Comparison of ENCODE assay signal across 13 mouse cellular contexts in the genomic region with DNA sequence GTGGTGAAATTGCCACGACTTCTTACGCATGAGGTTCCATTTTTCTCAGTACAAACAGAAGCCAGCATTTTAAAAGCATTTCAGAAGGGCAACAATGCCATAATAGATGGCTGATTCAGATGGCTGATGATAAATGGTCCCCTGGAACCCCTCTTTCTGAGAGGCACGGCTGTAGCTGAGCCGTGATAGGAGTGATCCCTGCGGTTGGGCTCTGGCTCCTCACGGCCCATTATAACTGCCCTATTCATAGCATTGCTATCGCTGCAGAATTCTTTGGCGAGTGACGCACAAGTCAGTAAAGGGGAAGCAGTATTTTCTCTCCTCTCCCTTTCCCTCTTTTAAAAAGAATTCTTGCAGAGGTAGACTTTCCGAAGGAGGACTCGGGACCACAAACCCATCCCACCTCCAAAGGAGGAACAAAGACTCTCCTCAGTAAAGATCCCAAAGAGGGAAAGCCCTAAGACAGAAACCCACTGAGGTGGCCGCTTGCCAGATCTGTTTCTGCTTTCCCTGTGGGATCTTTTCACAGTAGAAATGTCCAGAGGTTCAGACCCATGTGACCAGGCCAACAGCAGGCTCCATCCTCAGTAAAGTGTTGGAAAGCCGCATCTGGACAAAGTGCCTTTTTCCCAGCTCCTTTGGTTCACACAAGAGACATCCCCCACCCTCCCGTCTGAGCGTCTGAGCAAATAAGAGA.
DNase-seq lines count a peak whose midpoint lies in the region; ATAC-seq and TF ChIP-seq lines count a peak whose summit lies in the region.
"Had no signal": no experiment of that assay in that cellular context is flagged by ENCODE, and none has a peak within 500 bp of the region (broad histone marks: within the 10 kb centered on the region; RNA-seq: fewer than 3 reads in every experiment).

No protein-coding gene starts in this region.

- H3K27ac ChIP-seq in gastrocnemius, adult 2 months, result peak overlapping the region; percentile 90
- H3K27ac ChIP-seq in neural tube, embryonic 13.5 days (replicated peaks), result peak overlapping the region; percentile 28; the same call in 1 of the 2 replicates
- H3K27ac ChIP-seq in neural tube, embryonic 15.5 days (replicated peaks), result no peak overlapping the region
- H3K27ac ChIP-seq in heart, embryonic 13.5 days (replicated peaks), result peak overlapping the region; percentile 94
- no peak overlapping the region for H3K27ac ChIP-seq in midbrain, embryonic 15.5 days
- H3K27ac ChIP-seq: forebrain, embryonic 13.5 days; hindbrain, embryonic 10.5 days had no signal

- H3K4me1 ChIP-seq in neural tube, embryonic 13.5 days (replicated peaks), result peaks cover 5% of the 10 kb centered on the region; the same call in 1 of the 2 replicates
- H3K4me1 ChIP-seq in neural tube, embryonic 15.5 days, result no peaks in the 10 kb centered on the region
- H3K4me1 ChIP-seq in heart, embryonic 13.5 days, result peaks cover 49% of the 10 kb centered on the region
- H3K4me1 ChIP-seq in midbrain, embryonic 15.5 days, result no peaks in the 10 kb centered on the region
- H3K4me1 ChIP-seq: forebrain, embryonic 13.5 days had no signal

- intact Hi-C loops in gastrocnemius, adult 2 months (cut with DNase I), result loop anchor here (10.0 kb wide), 1 partner anchor 151 kb away; no protein-coding TSS in a partner anchor

- peak; percentile 65 for DNase-seq in gastrocnemius, adult 2 months
- no peak for DNase-seq in gastrocnemius, postnatal 25 days
- DNase-seq in retina, postnatal 1 day, result no peak
- DNase-seq in adrenal gland, adult 8-10 months, result no peak
- DNase-seq: B cell, adult 2 months; midbrain, embryonic 14.5 days; right cerebral cortex, postnatal 25 days had no signal

- H3K4me3 ChIP-seq in gastrocnemius, adult 2 months, result peak overlapping the region; percentile 68
- no peak overlapping the region for H3K4me3 ChIP-seq in neural tube, embryonic 13.5 days
- H3K4me3 ChIP-seq in neural tube, embryonic 15.5 days (replicated peaks), result no peak overlapping the region
- peak overlapping the region; percentile 24 for H3K4me3 ChIP-seq in heart, embryonic 13.5 days
- H3K4me3 ChIP-seq in midbrain, embryonic 15.5 days, result no peak overlapping the region
- H3K4me3 ChIP-seq: forebrain, embryonic 13.5 days; hindbrain, embryonic 10.5 days had no signal

- H3K9me3 ChIP-seq in neural tube, embryonic 13.5 days, result no peaks in the 10 kb centered on the region
- no peaks in the 10 kb centered on the region for H3K9me3 ChIP-seq in neural tube, embryonic 15.5 days (replicated peaks)
- no peaks in the 10 kb centered on the region for H3K9me3 ChIP-seq in heart, embryonic 13.5 days
- H3K9me3 ChIP-seq in midbrain, embryonic 15.5 days, result no peaks in the 10 kb centered on the region
- H3K9me3 ChIP-seq: forebrain, embryonic 13.5 days; hindbrain, embryonic 10.5 days had no signal

- no peaks in the 10 kb centered on the region for H3K36me3 ChIP-seq in neural tube, embryonic 13.5 days
- H3K36me3 ChIP-seq in neural tube, embryonic 15.5 days, result no peaks in the 10 kb centered on the region
- 0 out of 2 replicates have a peak, but pooled peaks cover 4% of the 10 kb centered on the region for H3K36me3 ChIP-seq in heart, embryonic 13.5 days
- no peaks in the 10 kb centered on the region for H3K36me3 ChIP-seq in midbrain, embryonic 15.5 days (replicated peaks)
- H3K36me3 ChIP-seq: hindbrain, embryonic 10.5 days had no signal

- TF ChIP-seq CTCF in gastrocnemius, adult 2 months (IDR thresholded peaks at IDR 0.05), result no peak

- no peaks in the 10 kb centered on the region for H3K27me3 ChIP-seq in neural tube, embryonic 13.5 days
- H3K27me3 ChIP-seq in neural tube, embryonic 15.5 days (replicated peaks), result no peaks in the 10 kb centered on the region
- H3K27me3 ChIP-seq in heart, embryonic 13.5 days (replicated peaks), result no peaks in the 10 kb centered on the region
- no peaks in the 10 kb centered on the region for H3K27me3 ChIP-seq in midbrain, embryonic 15.5 days (replicated peaks)
- H3K27me3 ChIP-seq: forebrain, embryonic 13.5 days had no signal

- 78% methylated on average over 15 of the region's 15 CpGs for WGBS in neural tube, embryonic 13.5 days
- WGBS in neural tube, embryonic 15.5 days, result 77% methylated on average over 15 of the region's 15 CpGs
- 57% methylated on average over 15 of the region's 15 CpGs for WGBS in heart, embryonic 13.5 days
- 85% methylated on average over 15 of the region's 15 CpGs for WGBS in midbrain, embryonic 15.5 days

- no peak overlapping the region for H3K4me2 ChIP-seq in neural tube, embryonic 13.5 days
- H3K4me2 ChIP-seq in neural tube, embryonic 15.5 days, result no peak overlapping the region
- H3K4me2 ChIP-seq in heart, embryonic 13.5 days, result peak overlapping the region; percentile 52
- H3K4me2 ChIP-seq in midbrain, embryonic 15.5 days, result no peak overlapping the region
- H3K4me2 ChIP-seq: forebrain, embryonic 13.5 days had no signal

- H3K9ac ChIP-seq in neural tube, embryonic 13.5 days, result no peak overlapping the region
- H3K9ac ChIP-seq in neural tube, embryonic 15.5 days (replicated peaks), result no peak overlapping the region
- H3K9ac ChIP-seq in heart, embryonic 13.5 days, result 0 out of 2 replicates have a peak overlapping the region, but pooled peaks have one; percentile 40
- no peak overlapping the region for H3K9ac ChIP-seq in midbrain, embryonic 15.5 days
- H3K9ac ChIP-seq: forebrain, embryonic 13.5 days had no signal

- no peak for ATAC-seq in neural tube, embryonic 13.5 days (ENCODE audit: low read depth)
- no peak for ATAC-seq in neural tube, embryonic 15.5 days (ENCODE audit: low FRiP score)
- no peak for ATAC-seq in heart, embryonic 13.5 days (ENCODE audit: extremely low read depth, insufficient number of reproducible peaks, low FRiP score, low TSS enrichment)
- ATAC-seq in midbrain, embryonic 15.5 days (replicated peaks), result no peak
- ATAC-seq: forebrain, embryonic 13.5 days had no signal

Comparison
In these comparisons a context has a peak if more than half of its experiments do, and no peak if none do; other contexts are left out.
1. H3K27ac ChIP-seq: peak in gastrocnemius, adult 2 months (single experiment), neural tube, embryonic 13.5 days (single experiment) and heart, embryonic 13.5 days (single experiment); none in neural tube, embryonic 15.5 days (single experiment) and midbrain, embryonic 15.5 days (single experiment).
2. H3K4me3 ChIP-seq: peak in gastrocnemius, adult 2 months (single experiment) and heart, embryonic 13.5 days (single experiment); none in neural tube, embryonic 13.5 days (single experiment), neural tube, embryonic 15.5 days (single experiment) and midbrain, embryonic 15.5 days (single experiment).